Mouse (Mus musculus): ENCODE data around the gene Lmx1a. TPM values are rescaled to one million over a fixed set of nuclear protein-coding genes. Genes with fewer than 3 reads are reported as not detected.

Lmx1a gene
- total RNA-seq, 4 experiments from 2014 or later: 0.10 to 0.19 (median 0.16) TPM; not detected in 1

GRCm38 (mm10) chr1:167693499-167694240, 4.6 kb downstream of the Lmx1a start:
- no peak for DNase-seq (ENCODE audit: low spot score in 2 of 2)

- no peak for DNase-seq (ENCODE audit: low spot score in 2 of 2)
Measured at GRCm38 (mm10) chr1:167694731-167695130, 5.7 kb downstream of the Lmx1a start.

GRCm38 (mm10) chr1:167695910-167696459, 6.9 kb downstream of the Lmx1a start:
- DNase-seq (ENCODE audit: low spot score in 2 of 2): no peak

GRCm38 (mm10) chr1:167699706-167700105, 10.7 kb downstream of the Lmx1a start:
- DNase-seq (ENCODE audit: low spot score in 2 of 2): no peak

GRCm38 (mm10) chr1:167700221-167700620, 11.2 kb downstream of the Lmx1a start:
- DNase-seq (ENCODE audit: low spot score in 2 of 2): no peak

- no peak for DNase-seq (ENCODE audit: low spot score in 2 of 2)
Measured at GRCm38 (mm10) chr1:167705527-167705926, 16.5 kb downstream of the Lmx1a start.

GRCm38 (mm10) chr1:167708761-167709160, 19.7 kb downstream of the Lmx1a start:
- no peak for DNase-seq (ENCODE audit: low spot score in 2 of 2)

- DNase-seq (ENCODE audit: low spot score in 2 of 2): no peak
Measured at GRCm38 (mm10) chr1:167715730-167716341, 26.8 kb downstream of the Lmx1a start.

GRCm38 (mm10) chr1:167734471-167734870, 45.4 kb downstream of the Lmx1a start:
- DNase-seq (ENCODE audit: low spot score in 2 of 2): no peak

- DNase-seq (ENCODE audit: low spot score in 2 of 2): no peak
Measured at GRCm38 (mm10) chr1:167736793-167737192, 47.8 kb downstream of the Lmx1a start.

- DNase-seq (ENCODE audit: low spot score in 2 of 2): peak; percentile 8 to 14
Measured at GRCm38 (mm10) chr1:167739286-167739685, 50.2 kb downstream of the Lmx1a start.

- no peak for DNase-seq (ENCODE audit: low spot score in 2 of 2)
Measured at GRCm38 (mm10) chr1:167746676-167747075, 57.6 kb downstream of the Lmx1a start.

- no peak for DNase-seq (ENCODE audit: low spot score in 2 of 2)
Measured at GRCm38 (mm10) chr1:167752661-167753060, 63.6 kb downstream of the Lmx1a start.

- no peak for DNase-seq (ENCODE audit: low spot score in 2 of 2)
Measured at GRCm38 (mm10) chr1:167754085-167754484, 65.0 kb downstream of the Lmx1a start.

GRCm38 (mm10) chr1:167754636-167755522, 65.8 kb downstream of the Lmx1a start:
- no peak for DNase-seq (ENCODE audit: low spot score in 2 of 2)

GRCm38 (mm10) chr1:167758208-167758607, 69.2 kb downstream of the Lmx1a start:
- DNase-seq (ENCODE audit: low spot score in 2 of 2): no peak

- no peak for DNase-seq (ENCODE audit: low spot score in 2 of 2)
Measured at GRCm38 (mm10) chr1:167760307-167760706, 71.3 kb downstream of the Lmx1a start.

- DNase-seq (ENCODE audit: low spot score in 2 of 2): no peak
Measured at GRCm38 (mm10) chr1:167761785-167762223, 72.8 kb downstream of the Lmx1a start.

GRCm38 (mm10) chr1:167766619-167767018, 77.6 kb downstream of the Lmx1a start:
- DNase-seq (ENCODE audit: low spot score in 2 of 2): no peak

GRCm38 (mm10) chr1:167770457-167770856, 81.4 kb downstream of the Lmx1a start:
- no peak for DNase-seq (ENCODE audit: low spot score in 2 of 2)

GRCm38 (mm10) chr1:167779766-167780488, 90.9 kb downstream of the Lmx1a start:
- DNase-seq (ENCODE audit: low spot score in 2 of 2): no peak

All from gastrocnemius, adult 8-10 months (tissue).